Mouse (Mus musculus) embryonic facial prominence, embryonic 12.5 days (tissue): ENCODE results near the gene Cdc42se2. TPM values are rescaled to one million over a fixed set of nuclear protein-coding genes. Genes with fewer than 3 reads are reported as not detected.

Experiments
- ATAC-seq: fragments of 200-750 bp; cut with Nextera tagmentation; 2 replicates; pipeline ENCODE4 v1.8.0; 2017; ENCODE audit not compliant: insufficient number of reproducible peaks, insufficient read depth, low FRiP score, low TSS enrichment
- H3K27ac ChIP-seq: fragments of 300-500 bp; sonication (generic); 2 replicates; pipeline ENCODE4 v1.5.1; 2016; ENCODE audit warnings: mild to moderate bottlenecking
- H3K27me3 ChIP-seq: fragments of 300-500 bp; sonication (generic); 2 replicates; pipeline ENCODE4 v1.6.1; 2016; ENCODE audit warnings: mild to moderate bottlenecking, moderate library complexity
- H3K36me3 ChIP-seq: fragments of 300-500 bp; sonication (generic); 2 replicates; pipeline ENCODE4 v1.6.1; 2016; ENCODE audit warnings: mild to moderate bottlenecking
- H3K4me1 ChIP-seq: fragments of 300-500 bp; sonication (generic); 2 replicates; pipeline ENCODE4 v1.6.1; 2016
- H3K4me2 ChIP-seq: fragments of 300-500 bp; sonication (generic); replicated peaks from 2 replicates; pipeline ENCODE4 v1.6.1; 2016; ENCODE audit warnings: mild to moderate bottlenecking, moderate library complexity
- H3K4me3 ChIP-seq: fragments of 300-500 bp; sonication (generic); 2 replicates; pipeline ENCODE4 v1.5.1; 2016; ENCODE audit warnings: mild to moderate bottlenecking
- H3K9ac ChIP-seq: fragments of 300-500 bp; sonication (generic); 2 replicates; pipeline ENCODE4 v1.6.1; 2016; ENCODE audit warnings: mild to moderate bottlenecking, moderate library complexity
- H3K9me3 ChIP-seq: fragments of 300-500 bp; sonication (generic); 2 replicates; pipeline ENCODE4 v1.6.1; 2016; ENCODE audit warnings: mild to moderate bottlenecking, moderate library complexity
- whole genome bisulfite sequencing: fragments of 180-500 bp; shearing (Covaris S2); methylation state at CpG from one replicate; pipeline ENCODE4 v1.1.7; 2016; 5-methylcytosine and 5-hydroxymethylcytosine counted together
- polyA plus RNA-seq: library from polyadenylated mRNA; unstranded; fragments of >200 nt; fragmentation: Nextera tagmentation; extraction: Ambion mirVana; gene quantifications from 2 replicates; pipeline ENCODE4 v1.2.1, GENCODE M21; 2016

The Cdc42se2 gene
- 114 and 115 TPM in 2 replicates for polyA plus RNA-seq

GRCm38 (mm10) chr11:54787488-54788474, at the start of gene Cdc42se2:
Gene Cdc42se2 (minus strand): TSS chr11:54787675.
- Histone ChIP-seq H3K9me3 (no peaks in the 10 kb centered on the region), H3K27ac (peak within 1 kb of the TSS; percentile 99), H3K4me3 (peak within 1 kb of the TSS; percentile 90), H3K4me2 (peak within 1 kb of the TSS; percentile 63), H3K9ac (peak within 1 kb of the TSS; percentile 94), H3K27me3 (no peaks in the 10 kb centered on the region), H3K4me1 (no peaks in the 10 kb centered on the region), H3K36me3 (no peaks in the 10 kb centered on the region)
- 4% methylated on average over 56 of the region's 56 CpGs for WGBS
- peak; percentile 97 for ATAC-seq

DNA sequence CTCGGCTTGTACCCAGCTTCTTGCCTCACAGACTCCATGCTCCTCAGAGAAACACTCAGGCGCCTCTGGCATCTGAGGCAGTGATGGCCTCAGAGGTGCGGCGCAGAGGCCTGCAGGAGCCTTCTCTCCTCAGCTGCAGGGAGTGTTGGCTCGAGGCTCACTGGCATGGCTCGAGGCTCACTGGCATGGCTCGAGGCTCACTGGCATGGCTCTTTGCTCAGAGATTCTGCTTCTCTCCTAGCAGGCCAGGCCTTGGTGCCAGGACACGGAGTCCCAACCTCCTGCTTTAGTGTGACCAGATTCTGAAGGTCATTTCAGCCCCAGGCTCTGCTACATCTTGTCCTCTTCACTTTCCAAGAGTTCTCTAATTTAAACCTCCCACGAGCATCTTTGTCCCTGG, 48.6 kb upstream of the Cdc42se2 start:
- 79% methylated on average over 9 of the region's 9 CpGs for WGBS
- H3K9me3 ChIP-seq = no peaks in the 10 kb centered on the region
- ATAC-seq = no peak
- no peak overlapping the region for H3K4me2 ChIP-seq
- no peak overlapping the region for H3K4me3 ChIP-seq
- no peaks in the 10 kb centered on the region for H3K36me3 ChIP-seq
- H3K27ac ChIP-seq = no peak overlapping the region
- H3K27me3 ChIP-seq = no peaks in the 10 kb centered on the region
- no peaks in the 10 kb centered on the region for H3K4me1 ChIP-seq
- H3K9ac ChIP-seq = no peak overlapping the region

DNA sequence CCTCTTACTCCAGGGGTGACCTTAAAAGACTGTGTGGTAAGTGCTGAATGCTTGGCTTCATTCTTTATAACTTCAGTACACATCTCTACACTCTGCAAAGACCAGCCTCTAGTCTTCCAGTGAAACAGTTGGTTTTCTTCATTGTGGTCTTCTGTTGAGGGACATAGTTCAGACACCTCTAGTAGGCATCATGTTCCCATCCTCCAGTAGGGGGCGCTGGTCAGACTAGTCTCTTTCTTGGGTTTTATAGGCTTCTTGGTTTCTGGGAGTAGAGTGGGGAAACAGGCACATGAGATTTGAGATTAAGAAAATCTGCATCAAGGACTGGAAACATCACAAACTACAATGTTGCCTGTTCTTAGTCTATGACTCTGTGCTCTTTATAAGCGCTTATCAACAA, 47.1 kb upstream of the Cdc42se2 start:
- Histone ChIP-seq H3K9ac (no peak overlapping the region), H3K27me3 (no peaks in the 10 kb centered on the region), H3K4me2 (no peak overlapping the region), H3K36me3 (no peaks in the 10 kb centered on the region), H3K9me3 (no peaks in the 10 kb centered on the region), H3K27ac (no peak overlapping the region), H3K4me3 (no peak overlapping the region), H3K4me1 (no peaks in the 10 kb centered on the region)
- WGBS = 59% methylated on average over 2 of the region's 2 CpGs
- ATAC-seq = no peak

GRCm38 (mm10) chr11:54833833-54834232, 46.4 kb upstream of the Cdc42se2 start:
- Histone ChIP-seq H3K9me3 (no peaks in the 10 kb centered on the region), H3K9ac (no peak overlapping the region), H3K27me3 (no peaks in the 10 kb centered on the region), H3K4me1 (no peaks in the 10 kb centered on the region), H3K4me2 (no peak overlapping the region), H3K4me3 (no peak overlapping the region), H3K27ac (no peak overlapping the region), H3K36me3 (no peaks in the 10 kb centered on the region)
- 90% methylated on average over 4 of the region's 4 CpGs for WGBS
- no peak for ATAC-seq

DNA sequence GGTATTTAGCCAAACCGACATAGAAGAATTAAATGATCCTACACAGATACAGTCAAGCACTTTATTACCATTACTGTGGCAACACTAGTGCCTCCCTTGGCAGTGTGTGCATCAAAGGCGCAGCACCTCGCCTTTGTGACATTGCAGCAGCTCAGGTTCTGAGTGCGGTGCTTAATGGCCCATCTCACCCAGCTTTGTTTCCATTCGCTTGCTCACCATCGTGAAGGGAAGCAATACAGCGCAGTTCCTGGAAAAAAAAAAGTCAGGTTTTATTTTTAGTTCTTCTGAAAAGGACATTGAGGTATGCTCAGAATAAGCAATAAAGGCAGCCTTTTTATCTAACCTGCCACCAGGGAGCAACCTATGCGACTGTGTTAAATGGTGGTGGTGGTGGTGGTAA, 39.3 kb upstream of the Cdc42se2 start:
- Histone ChIP-seq H3K9me3 (no peaks in the 10 kb centered on the region), H3K36me3 (no peaks in the 10 kb centered on the region), H3K27ac (no peak overlapping the region), H3K4me3 (no peak overlapping the region), H3K27me3 (no peaks in the 10 kb centered on the region), H3K9ac (no peak overlapping the region), H3K4me1 (no peaks in the 10 kb centered on the region), H3K4me2 (no peak overlapping the region)
- WGBS = 93% methylated on average over 8 of the region's 8 CpGs
- ATAC-seq = no peak

GRCm38 (mm10) chr11:54825774-54826173, 38.3 kb upstream of the Cdc42se2 start:
- Histone ChIP-seq H3K36me3 (no peaks in the 10 kb centered on the region), H3K9me3 (no peaks in the 10 kb centered on the region), H3K27ac (no peak overlapping the region), H3K4me1 (no peaks in the 10 kb centered on the region), H3K9ac (no peak overlapping the region), H3K4me3 (no peak overlapping the region), H3K27me3 (no peaks in the 10 kb centered on the region), H3K4me2 (no peak overlapping the region)
- no peak for ATAC-seq
- WGBS = 74% methylated on average over 4 of the region's 4 CpGs

- Histone ChIP-seq H3K9ac (no peak overlapping the region), H3K27ac (no peak overlapping the region), H3K36me3 (no peaks in the 10 kb centered on the region), H3K4me3 (no peak overlapping the region), H3K27me3 (no peaks in the 10 kb centered on the region), H3K4me2 (no peak overlapping the region), H3K4me1 (no peaks in the 10 kb centered on the region), H3K9me3 (no peaks in the 10 kb centered on the region)
- 84% methylated on average over 4 of the region's 4 CpGs for WGBS
- ATAC-seq = no peak
These were observed 36.0 kb upstream of the Cdc42se2 start for GRCm38 (mm10) chr11:54823467-54823866.

DNA sequence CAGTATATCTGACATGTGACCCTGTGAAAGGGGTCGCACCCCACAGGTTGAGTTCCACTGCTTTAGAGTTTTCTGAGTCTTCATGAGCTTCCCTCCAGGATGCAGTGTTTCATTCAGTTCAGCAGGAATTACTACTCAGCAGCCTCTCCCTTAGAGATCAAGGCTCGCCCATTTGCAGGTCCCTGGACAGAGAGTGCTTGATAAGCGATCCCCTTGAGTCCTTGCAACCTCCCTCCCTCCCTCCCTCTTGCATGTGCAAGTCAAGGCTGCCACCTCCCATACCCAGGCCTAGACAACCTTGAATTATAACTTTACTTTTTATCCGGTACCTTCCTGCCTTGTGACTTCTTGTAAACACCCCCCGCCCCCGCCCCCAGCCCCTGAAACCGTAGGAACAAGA, 32.0 kb upstream of the Cdc42se2 start:
- Histone ChIP-seq H3K36me3 (no peaks in the 10 kb centered on the region), H3K27ac (no peak overlapping the region), H3K9ac (no peak overlapping the region), H3K9me3 (no peaks in the 10 kb centered on the region), H3K4me1 (no peaks in the 10 kb centered on the region), H3K4me3 (no peak overlapping the region), H3K27me3 (no peaks in the 10 kb centered on the region), H3K4me2 (no peak overlapping the region)
- ATAC-seq = no peak
- 68% methylated on average over 7 of the region's 7 CpGs for WGBS

DNA sequence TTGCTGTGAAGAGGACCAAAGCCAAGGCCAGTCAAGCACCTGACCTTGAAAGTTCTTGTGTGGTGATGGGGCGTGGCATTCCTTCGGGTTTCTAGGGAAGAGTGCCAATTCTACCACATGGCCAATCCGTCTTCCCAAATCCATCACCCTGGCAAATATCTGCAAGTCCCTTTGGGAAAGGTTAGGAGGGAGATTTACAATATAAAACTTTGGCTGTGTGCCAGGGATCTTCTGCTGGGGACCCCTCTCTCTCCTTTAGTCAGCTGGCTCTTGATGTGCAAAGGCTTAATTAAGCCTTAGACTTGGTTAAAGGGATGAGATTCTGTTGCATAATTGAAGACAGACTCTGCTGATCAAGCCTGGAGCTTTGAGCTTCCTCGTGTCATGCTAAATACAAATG, 30.0 kb upstream of the Cdc42se2 start:
- Histone ChIP-seq H3K4me2 (no peak overlapping the region), H3K9me3 (no peaks in the 10 kb centered on the region), H3K9ac (no peak overlapping the region), H3K27ac (no peak overlapping the region), H3K4me3 (no peak overlapping the region), H3K27me3 (no peaks in the 10 kb centered on the region), H3K4me1 (no peaks in the 10 kb centered on the region), H3K36me3 (no peaks in the 10 kb centered on the region)
- no peak for ATAC-seq
- WGBS = 73% methylated on average over 4 of the region's 4 CpGs

- Histone ChIP-seq H3K27me3 (no peaks in the 10 kb centered on the region), H3K4me2 (no peak overlapping the region), H3K4me1 (no peaks in the 10 kb centered on the region), H3K9ac (no peak overlapping the region), H3K27ac (no peak overlapping the region), H3K4me3 (no peak overlapping the region), H3K9me3 (no peaks in the 10 kb centered on the region), H3K36me3 (no peaks in the 10 kb centered on the region)
- no peak for ATAC-seq
These were observed 28.2 kb upstream of the Cdc42se2 start for GRCm38 (mm10) chr11:54815659-54816058.

- Histone ChIP-seq H3K4me2 (no peak overlapping the region), H3K27ac (no peak overlapping the region), H3K4me1 (no peaks in the 10 kb centered on the region), H3K27me3 (no peaks in the 10 kb centered on the region), H3K9me3 (no peaks in the 10 kb centered on the region), H3K36me3 (no peaks in the 10 kb centered on the region), H3K9ac (no peak overlapping the region), H3K4me3 (no peak overlapping the region)
- no peak for ATAC-seq
- 61% methylated on average over 8 of the region's 8 CpGs for WGBS
These were observed 25.5 kb upstream of the Cdc42se2 start for GRCm38 (mm10) chr11:54812812-54813516.

DNA sequence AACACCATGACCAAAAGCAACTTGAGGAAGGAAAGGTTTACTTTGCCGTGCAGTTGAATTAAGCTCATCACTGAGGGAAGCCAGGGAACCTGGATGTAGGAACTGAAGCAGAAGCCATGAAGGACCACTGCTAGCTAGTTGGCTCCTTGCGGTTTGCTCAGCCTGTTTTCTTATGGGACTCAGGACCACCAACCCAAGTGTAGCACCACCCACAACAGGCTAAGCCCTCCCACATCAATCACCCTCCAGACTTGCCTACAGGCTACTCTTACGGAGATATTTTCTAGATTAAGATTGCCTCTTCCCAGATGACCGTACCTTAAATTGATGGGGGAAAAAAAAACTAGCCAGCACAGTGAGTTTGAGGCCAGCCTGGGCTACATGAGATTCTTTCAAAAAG, 24.8 kb upstream of the Cdc42se2 start:
- H3K27me3 ChIP-seq = no peaks in the 10 kb centered on the region
- H3K9me3 ChIP-seq = no peaks in the 10 kb centered on the region
- H3K27ac ChIP-seq = no peak overlapping the region
- no peaks in the 10 kb centered on the region for H3K36me3 ChIP-seq
- no peak overlapping the region for H3K4me3 ChIP-seq
- H3K9ac ChIP-seq = no peak overlapping the region
- no peaks in the 10 kb centered on the region for H3K4me1 ChIP-seq
- no peak overlapping the region for H3K4me2 ChIP-seq
- WGBS = 60% methylated on average over 4 of the region's 4 CpGs
- ATAC-seq = no peak
